Mouse (Mus musculus): ENCODE data around the gene Sf3a3.

DNA sequence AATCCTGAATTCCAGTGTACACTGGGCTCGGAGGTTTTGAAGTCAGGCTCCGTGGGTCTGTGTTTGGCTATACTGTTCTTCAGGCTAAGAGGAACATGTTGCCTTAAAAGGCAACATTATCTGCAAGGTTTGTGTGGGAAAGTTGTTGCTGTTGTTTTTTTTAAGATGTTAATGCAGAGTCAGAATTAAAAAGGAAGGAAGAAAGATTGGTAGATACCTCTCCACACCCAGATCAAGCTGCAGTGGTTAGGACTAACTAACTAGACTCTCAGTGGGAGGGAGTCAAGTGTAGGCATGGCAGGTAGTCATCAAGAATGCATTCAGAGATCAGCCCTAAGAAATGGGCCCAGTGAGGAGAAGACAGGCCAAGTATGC, 52.0 kb downstream of the Sf3a3 start:
- TF ChIP-seq CTCF (IDR thresholded peaks at IDR 0.05; ENCODE audit: extremely low read depth, insufficient read length, insufficient replicate concordance, low read depth, low read length) (no peak), POLR2A (IDR thresholded peaks at IDR 0.05; ENCODE audit: low read depth, low read length) (no peak)

Data from small intestine, adult 2 months (tissue).